Comparison of ENCODE assay signal across 8 mouse cellular contexts in genomic region chr17:79746146-79746591, GRCm38 (mm10). TPM values are rescaled to one million over a fixed set of nuclear protein-coding genes. Genes with fewer than 3 reads are reported as not detected.
DNase-seq lines count a peak whose midpoint lies in the region; ATAC-seq and TF ChIP-seq lines count a peak whose summit lies in the region.

No protein-coding gene starts in this region.

- peak; percentile 31 for DNase-seq in gastrocnemius, adult 18-20 months (ENCODE audit: low spot score)
- no peak for DNase-seq in gastrocnemius, postnatal 36 days
- DNase-seq in embryonic facial prominence, embryonic 10.5 days (ENCODE audit: low spot score) = no peak
- DNase-seq in lung, embryonic 14.5 days = peak; percentile 71
- DNase-seq in thymus, postnatal 0 days (ENCODE audit: low spot score) = no peak
- DNase-seq in right cerebral cortex, postnatal 4 days = no peak

- H3K79me2 ChIP-seq in C2C12 (ENCODE audit: control insufficient read depth, insufficient read depth) = no peaks in the 10 kb centered on the region

- peaks cover 9% of the 10 kb centered on the region; the same call in 1 of the 2 replicates for H3K9me3 ChIP-seq in embryonic facial prominence, embryonic 10.5 days
- no peaks in the 10 kb centered on the region; the same call in 1 of the 2 replicates for H3K9me3 ChIP-seq in lung, embryonic 14.5 days (ENCODE audit: low read depth, low read length)

- H3K4me3 ChIP-seq in C2C12 (ENCODE audit: insufficient read depth, poor library complexity, severe bottlenecking) = no peak overlapping the region
- H3K4me3 ChIP-seq in embryonic facial prominence, embryonic 10.5 days = no peak overlapping the region
- no peak overlapping the region for H3K4me3 ChIP-seq in lung, embryonic 14.5 days (ENCODE audit: low read depth, low read length)

- H3K36me3 ChIP-seq in C2C12 (ENCODE audit: control insufficient read depth, insufficient read depth) = no peaks in the 10 kb centered on the region
- no peaks in the 10 kb centered on the region for H3K36me3 ChIP-seq in embryonic facial prominence, embryonic 10.5 days (replicated peaks)
- no peaks in the 10 kb centered on the region for H3K36me3 ChIP-seq in lung, embryonic 14.5 days (ENCODE audit: insufficient read depth)

- peaks cover 30% of the 10 kb centered on the region for H3K4me1 ChIP-seq in embryonic facial prominence, embryonic 10.5 days
- H3K4me1 ChIP-seq in lung, embryonic 14.5 days (ENCODE audit: insufficient read depth) = no peaks in the 10 kb centered on the region

- H3K27me3 ChIP-seq in C2C12 (ENCODE audit: control insufficient read depth, insufficient read depth, insufficient read length) = no peaks in the 10 kb centered on the region
- peaks cover 17% of the 10 kb centered on the region for H3K27me3 ChIP-seq in embryonic facial prominence, embryonic 10.5 days (replicated peaks; ENCODE audit: low read depth, poor library complexity, severe bottlenecking)
- no peaks in the 10 kb centered on the region for H3K27me3 ChIP-seq in lung, embryonic 14.5 days (ENCODE audit: insufficient read depth, low read length)

- intact Hi-C loops in gastrocnemius, postnatal 36 days (cut with DNase I) = loop anchor here (5.0 kb wide), 1 partner anchor 41 kb away; no protein-coding TSS in a partner anchor

- H3ac ChIP-seq in C2C12 (ENCODE audit: control insufficient read depth, insufficient read length, low read depth) = no peak overlapping the region

- no peak overlapping the region for H3K9ac ChIP-seq in lung, embryonic 14.5 days

- TF ChIP-seq CTCF in C2C12 (IDR thresholded peaks at IDR 0.05; ENCODE audit: control insufficient read depth, insufficient read depth, insufficient read length) = no peak
- TF ChIP-seq CTCF in lung, embryonic 14.5 days (IDR thresholded peaks at IDR 0.05; ENCODE audit: low read depth) = no peak

- peak; percentile 83 for ATAC-seq in lung, embryonic 14.5 days (ENCODE audit: insufficient read depth)
- ATAC-seq in granulocyte monocyte progenitor cell, adult 5-6 weeks (replicated peaks; ENCODE audit: poor library complexity, severe bottlenecking) = no peak

- 14% methylated on average over 3 of the region's 3 CpGs for WGBS in embryonic facial prominence, embryonic 10.5 days
- 17% methylated on average over 3 of the region's 3 CpGs for WGBS in lung, embryonic 14.5 days

- no peak overlapping the region for H3K4me2 ChIP-seq in lung, embryonic 14.5 days

- H3K27ac ChIP-seq in embryonic facial prominence, embryonic 10.5 days (replicated peaks) = peak overlapping the region; percentile 44
- peak overlapping the region; percentile 39 for H3K27ac ChIP-seq in lung, embryonic 14.5 days (ENCODE audit: low read depth)

- no peaks in the 10 kb centered on the region for H3K79me3 ChIP-seq in C2C12 (ENCODE audit: low read depth)

TF ChIP-seq in C2C12, 6 proteins besides CTCF, POLR2A, EP300 and RAD21:
- TF ChIP-seq MYOD1 (IDR thresholded peaks at IDR 0.05; ENCODE audit: control insufficient read depth, insufficient read length, low read depth) (no peak), MAX (IDR thresholded peaks at IDR 0.05) (peak; percentile 64), FOSL1 (IDR thresholded peaks at IDR 0.05; ENCODE audit: insufficient read depth, low read length, poor library complexity, severe bottlenecking) (peak; percentile 75), MYOG (IDR thresholded peaks at IDR 0.05; ENCODE audit: control insufficient read depth, extremely low read depth, insufficient read length) (no peak), USF1 (IDR thresholded peaks at IDR 0.05; ENCODE audit: low read depth) (no peak), CEBPB (IDR thresholded peaks at IDR 0.05; ENCODE audit: low read depth) (no peak)

RNA-seq across cellular contexts. Expression of gene Cyp1b1, which starts 31.3 kb away (rescaled TPM):
- total RNA-seq in gastrocnemius, adult 18-20 months (2021) = 1 to 10 TPM in 1 of 2 experiments, under 1 TPM in 1; 0.89 to 1.0 TPM
- 1 to 10 TPM in 1 of 2 experiments, under 1 TPM in 1; 0.26 to 1.3 TPM for total RNA-seq in gastrocnemius, postnatal 36 days (2021)
- polyA plus RNA-seq in C2C12 (2012; fragmentation: generic; extraction: Trizol) = 8.8 TPM
- 4.0 and 6.1 TPM in 2 replicates for polyA plus RNA-seq in embryonic facial prominence, embryonic 10.5 days (2016; fragmentation: Nextera tagmentation; extraction: Ambion mirVana)
- polyA plus RNA-seq in lung, embryonic 14.5 days (2014; fragmentation: Nextera tagmentation; extraction: Ambion mirVana) = 1.9 and 2.0 TPM in 2 replicates
- 2.7 and 2.9 TPM in 2 replicates for polyA plus RNA-seq in thymus, postnatal 0 days (2015; fragmentation: Nextera tagmentation; extraction: Ambion mirVana)
- 0.11 TPM in 1 of 2 replicates, not detected in the other for total RNA-seq in granulocyte monocyte progenitor cell, adult 5-6 weeks (2014; fragmentation: Nextera tagmentation)
- total RNA-seq in granulocyte monocyte progenitor cell, adult 5-6 weeks (2017) = 0.09 TPM in 1 of 2 replicates, not detected in the other

Comparison
In these comparisons a context has a peak if more than half of its experiments do, and no peak if none do; other contexts are left out.
1. DNase-seq: peak in gastrocnemius, adult 18-20 months (single experiment) and lung, embryonic 14.5 days (single experiment); none in gastrocnemius, postnatal 36 days (0 of 2), embryonic facial prominence, embryonic 10.5 days (single experiment), thymus, postnatal 0 days (single experiment) and right cerebral cortex, postnatal 4 days (single experiment).